ENCODE assay signal across 8 mouse cellular contexts in the genomic region with DNA sequence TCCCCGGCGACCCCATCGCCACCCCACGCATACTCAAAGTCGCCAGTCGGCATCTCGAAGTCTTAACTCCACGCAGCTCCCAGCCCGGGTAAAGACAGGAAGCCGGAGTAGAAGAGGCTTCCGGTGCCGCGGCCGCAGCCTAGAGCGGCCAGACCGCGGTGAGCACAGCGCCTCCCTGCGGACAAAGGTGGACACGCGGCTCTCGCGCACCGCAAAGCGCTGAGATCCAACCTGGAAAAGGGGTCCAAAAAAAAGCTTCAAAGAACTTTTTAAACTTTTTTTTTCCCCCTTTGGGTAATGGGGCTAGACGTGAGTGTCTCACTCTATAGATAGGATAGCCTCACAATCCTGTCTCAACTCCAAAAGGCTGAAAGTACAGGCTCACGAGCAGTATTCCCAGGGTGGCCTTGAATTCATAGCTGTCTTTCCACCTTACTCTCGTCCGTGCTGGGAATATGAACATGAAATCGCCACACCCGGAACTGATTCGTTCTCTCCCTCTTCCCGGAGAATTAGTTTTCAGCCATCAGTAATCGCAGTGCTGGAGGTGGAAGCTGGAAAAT. TPM values are rescaled to one million over a fixed set of nuclear protein-coding genes. Genes with fewer than 3 reads are reported as not detected.
DNase-seq lines count a peak whose midpoint lies in the region; ATAC-seq and TF ChIP-seq lines count a peak whose summit lies in the region.

A gene (minus strand): TSS at position 113 of the 563 bp plus-strand sequence.

- TF ChIP-seq CTCF in midbrain, postnatal 0 days (IDR thresholded peaks at IDR 0.05), result peak; percentile 96

- H3K4me3 ChIP-seq in embryonic facial prominence, embryonic 12.5 days, result peak within 1 kb of the TSS; percentile 97
- peak within 1 kb of the TSS; percentile 98 for H3K4me3 ChIP-seq in limb, embryonic 15.5 days
- peak within 1 kb of the TSS; percentile 93 for H3K4me3 ChIP-seq in midbrain, postnatal 0 days (ENCODE audit: low read depth, low read length)

- peaks cover 29% of the 10 kb centered on the region for H3K36me3 ChIP-seq in embryonic facial prominence, embryonic 12.5 days
- H3K36me3 ChIP-seq in limb, embryonic 15.5 days, result peaks cover 35% of the 10 kb centered on the region
- peaks cover 23% of the 10 kb centered on the region for H3K36me3 ChIP-seq in midbrain, postnatal 0 days (ENCODE audit: insufficient read depth, low read length)

- peaks cover 13% of the 10 kb centered on the region for H3K4me1 ChIP-seq in embryonic facial prominence, embryonic 12.5 days
- H3K4me1 ChIP-seq in limb, embryonic 15.5 days, result peaks cover 23% of the 10 kb centered on the region
- H3K4me1 ChIP-seq in midbrain, postnatal 0 days (ENCODE audit: insufficient read depth, low read length), result peaks cover 4% of the 10 kb centered on the region

- no peaks in the 10 kb centered on the region for H3K9me3 ChIP-seq in embryonic facial prominence, embryonic 12.5 days
- H3K9me3 ChIP-seq in limb, embryonic 15.5 days, result no peaks in the 10 kb centered on the region
- H3K9me3 ChIP-seq in midbrain, postnatal 0 days (ENCODE audit: low read length), result no peaks in the 10 kb centered on the region

- H3K27me3 ChIP-seq in embryonic facial prominence, embryonic 12.5 days, result no peaks in the 10 kb centered on the region
- no peaks in the 10 kb centered on the region for H3K27me3 ChIP-seq in limb, embryonic 15.5 days
- H3K27me3 ChIP-seq in midbrain, postnatal 0 days (ENCODE audit: insufficient read depth, low read length), result no peaks in the 10 kb centered on the region

- H3K27ac ChIP-seq in embryonic facial prominence, embryonic 12.5 days, result peak within 1 kb of the TSS; percentile 47; the same call in 1 of the 2 replicates
- H3K27ac ChIP-seq in limb, embryonic 15.5 days, result peak within 1 kb of the TSS; percentile 77
- H3K27ac ChIP-seq in midbrain, postnatal 0 days (ENCODE audit: low read depth, low read length), result peak within 1 kb of the TSS; percentile 34; the same call in 1 of the 2 replicates

- 4% methylated on average over 34 of the region's 34 CpGs for WGBS in embryonic facial prominence, embryonic 12.5 days
- 4% methylated on average over 33 of the region's 34 CpGs for WGBS in limb, embryonic 15.5 days
- 4% methylated on average over 34 of the region's 34 CpGs for WGBS in midbrain, postnatal 0 days

- H3K4me2 ChIP-seq in embryonic facial prominence, embryonic 12.5 days (replicated peaks), result peak within 1 kb of the TSS; percentile 96
- H3K4me2 ChIP-seq in limb, embryonic 15.5 days, result peak within 1 kb of the TSS; percentile 76
- peak within 1 kb of the TSS; percentile 65 for H3K4me2 ChIP-seq in midbrain, postnatal 0 days (ENCODE audit: low read depth, low read length, poor library complexity, severe bottlenecking)

- peak; percentile 80 for ATAC-seq in embryonic facial prominence, embryonic 12.5 days (ENCODE audit: insufficient number of reproducible peaks, insufficient read depth, low FRiP score, low TSS enrichment)
- ATAC-seq in limb, embryonic 15.5 days (ENCODE audit: insufficient number of reproducible peaks, low FRiP score, low TSS enrichment, low read depth), result peak; percentile 77
- peak; percentile 82 for ATAC-seq in midbrain, postnatal 0 days (ENCODE audit: low FRiP score)

- H3K9ac ChIP-seq in embryonic facial prominence, embryonic 12.5 days, result peak within 1 kb of the TSS; percentile 96
- peak within 1 kb of the TSS; percentile 94 for H3K9ac ChIP-seq in limb, embryonic 15.5 days
- peak within 1 kb of the TSS; percentile 91 for H3K9ac ChIP-seq in midbrain, postnatal 0 days (replicated peaks; ENCODE audit: low read length, poor library complexity, severe bottlenecking)

- peak; percentile 86 for DNase-seq in A20 (ENCODE audit: low read depth, low spot score)
- DNase-seq in adrenal gland, postnatal 36 days, result peak; percentile 91
- peak; percentile 98 for DNase-seq in heart, adult 11 months
- peak; percentile 87 for DNase-seq in kidney, adult 18-20 months
- DNase-seq in midbrain, postnatal 0 days (ENCODE audit: low spot score), result peak; percentile 89
- DNase-seq in spleen, postnatal 10 days (ENCODE audit: low spot score in 2 of 2), result peak; percentile 83 to 90

RNA-seq across cellular contexts. Expression of the gene that starts here (rescaled TPM):
- total RNA-seq in adrenal gland, postnatal 36 days (2021), result 100 to 1,000 TPM; 154 to 178 TPM
- polyA plus RNA-seq in embryonic facial prominence, embryonic 12.5 days (2016; fragmentation: Nextera tagmentation; extraction: Ambion mirVana), result 330 and 337 TPM in 2 replicates
- polyA plus RNA-seq in limb, embryonic 15.5 days (2015; fragmentation: Nextera tagmentation; extraction: Ambion mirVana), result 303 and 319 TPM in 2 replicates
- 95.7 and 102 TPM in 2 replicates for total RNA-seq in midbrain, postnatal 0 days (2014; rRNA removed)
- 227 and 232 TPM in 2 replicates for polyA plus RNA-seq in midbrain, postnatal 0 days (2015; fragmentation: Nextera tagmentation; extraction: Ambion mirVana)

Comparison
In these comparisons a context has a peak if more than half of its experiments do, and no peak if none do; other contexts are left out.
1. Peak in every context shown above with its lines: DNase-seq, ATAC-seq, H3K4me3 ChIP-seq and H3K27ac ChIP-seq.